Mouse (Mus musculus) cerebral cortex, adult 2 months (tissue): ENCODE results near the gene Ctrl.

Experiments
- WGBS: fragments of 180-500 bp; shearing (Covaris S2); methylation state at CpG from one replicate; pipeline ENCODE4 v1.1.7; 2018; 5-methylcytosine and 5-hydroxymethylcytosine counted together

Ctrl gene

GRCm38 (mm10) chr8:105933762-105934161, at the start of gene Ctrl:
Ctrl (minus strand) TSS chr8:105933862.
- WGBS, result 92% methylated on average over 2 of the region's 2 CpGs

- WGBS, result 72% methylated on average over 11 of the region's 11 CpGs
These were observed 49.7 kb upstream of the Ctrl start for GRCm38 (mm10) chr8:105983406-105983805.

- 92% methylated on average over 1 of the region's 1 CpGs for WGBS
These were observed 47.5 kb upstream of the Ctrl start for GRCm38 (mm10) chr8:105981146-105981545.

GRCm38 (mm10) chr8:105979325-105979724, 45.7 kb upstream of the Ctrl start, which contains the start of gene Dpep3:
Dpep3 (minus strand) TSS chr8:105979429.
- WGBS, result 89% methylated on average over 15 of the region's 15 CpGs

GRCm38 (mm10) chr8:105975363-105975762, 41.7 kb upstream of the Ctrl start:
- 79% methylated on average over 7 of the region's 7 CpGs for WGBS

GRCm38 (mm10) chr8:105971019-105971720, 37.5 kb upstream of the Ctrl start:
- WGBS, result 79% methylated on average over 8 of the region's 8 CpGs

GRCm38 (mm10) chr8:105969367-105969766, 35.7 kb upstream of the Ctrl start:
- 74% methylated on average over 1 of the region's 1 CpGs for WGBS

- WGBS, result 16% methylated on average over 19 of the region's 19 CpGs
These were observed 33.1 kb upstream of the Ctrl start for GRCm38 (mm10) chr8:105966692-105967311.

GRCm38 (mm10) chr8:105965905-105966341, 32.3 kb upstream of the Ctrl start, which contains the start of gene Slc12a4:
Slc12a4 (minus strand) TSS chr8:105966097.
- WGBS, result 1% methylated on average over 47 of the region's 47 CpGs

GRCm38 (mm10) chr8:105965266-105965904, 31.7 kb upstream of the Ctrl start:
- 8% methylated on average over 40 of the region's 40 CpGs for WGBS

- 72% methylated on average over 12 of the region's 12 CpGs for WGBS
These were observed 31.0 kb upstream of the Ctrl start for GRCm38 (mm10) chr8:105964506-105965265.

- 94% methylated on average over 10 of the region's 10 CpGs for WGBS
These were observed 27.9 kb upstream of the Ctrl start for GRCm38 (mm10) chr8:105961536-105961935.

GRCm38 (mm10) chr8:105961101-105961500, 27.4 kb upstream of the Ctrl start:
- 87% methylated on average over 14 of the region's 14 CpGs for WGBS

GRCm38 (mm10) chr8:105959350-105959749, 25.7 kb upstream of the Ctrl start:
- WGBS, result 67% methylated on average over 7 of the region's 7 CpGs

- WGBS, result 43% methylated on average over 3 of the region's 4 CpGs
These were observed 24.2 kb upstream of the Ctrl start for GRCm38 (mm10) chr8:105957813-105958212.

GRCm38 (mm10) chr8:105956556-105956955, 22.9 kb upstream of the Ctrl start:
- 86% methylated on average over 4 of the region's 4 CpGs for WGBS

- WGBS, result 37% methylated on average over 7 of the region's 7 CpGs
These were observed 17.5 kb upstream of the Ctrl start for GRCm38 (mm10) chr8:105951057-105951659.

GRCm38 (mm10) chr8:105949350-105949749, 15.7 kb upstream of the Ctrl start:
- WGBS, result 27% methylated on average over 10 of the region's 10 CpGs

GRCm38 (mm10) chr8:105943321-105943739, 9.7 kb upstream of the Ctrl start, which contains the start of gene Lcat:
Lcat (minus strand) TSS chr8:105943382.
- WGBS, result 62% methylated on average over 8 of the region's 8 CpGs

- 85% methylated on average over 5 of the region's 5 CpGs for WGBS
These were observed 8.9 kb upstream of the Ctrl start for GRCm38 (mm10) chr8:105942542-105942941.

- WGBS, result 79% methylated on average over 11 of the region's 11 CpGs
These were observed 8.4 kb upstream of the Ctrl start for GRCm38 (mm10) chr8:105942026-105942425.
